Mouse (Mus musculus) kidney, postnatal 14 days (tissue): Measurements from ENCODE around the gene Tmc6.
A peak's percentile ranks its signal among the peaks of the same experiment; 100 is the strongest.

Experiments
- DNase-seq: peaks from one replicate; pipeline ENCODE4 v3.0.0; 2022; ENCODE audit warnings: mixed read lengths

Gene Tmc6

GRCm38 (mm10) chr11:117780582-117781111, 1.4 kb downstream of the Tmc6 start:
- peak; percentile 95 for DNase-seq

- no peak for DNase-seq
Measured at GRCm38 (mm10) chr11:117780199-117780515, 1.8 kb downstream of the Tmc6 start.

- DNase-seq: peak; percentile 89
Measured at GRCm38 (mm10) chr11:117779434-117780198, 2.4 kb downstream of the Tmc6 start.

DNA sequence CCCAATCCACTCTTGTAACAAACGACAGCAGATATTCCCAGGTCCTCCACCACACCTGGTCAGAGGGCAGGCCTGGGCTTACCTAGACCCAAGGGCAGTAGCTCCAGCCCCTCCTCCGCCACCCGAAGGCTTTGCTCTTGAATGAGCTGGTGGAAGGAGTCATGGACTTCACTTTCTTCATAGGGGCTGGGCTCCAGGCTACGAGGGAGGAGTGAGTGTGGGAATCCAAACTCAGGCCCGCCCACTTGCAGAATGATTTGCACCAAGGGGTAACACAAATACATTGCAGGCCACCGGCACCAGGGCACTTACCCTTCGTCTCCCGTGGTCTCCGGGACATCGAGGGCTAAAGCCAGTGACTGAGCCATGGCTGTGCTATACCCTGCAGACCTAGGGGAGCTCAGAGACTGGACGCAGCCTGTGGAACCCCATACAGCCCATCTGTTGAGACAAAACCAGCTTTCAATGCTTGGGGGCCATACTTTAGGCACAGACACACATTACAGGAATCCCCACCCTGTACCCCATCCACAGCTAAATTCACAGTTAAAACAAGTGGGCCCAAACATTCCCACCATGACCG, 3.1 kb downstream of the Tmc6 start:
- peak; percentile 61 for DNase-seq

GRCm38 (mm10) chr11:117778031-117778430, 4.0 kb downstream of the Tmc6 start:
- DNase-seq: peak; percentile 60

GRCm38 (mm10) chr11:117777111-117777510, 4.9 kb downstream of the Tmc6 start:
- no peak for DNase-seq

DNA sequence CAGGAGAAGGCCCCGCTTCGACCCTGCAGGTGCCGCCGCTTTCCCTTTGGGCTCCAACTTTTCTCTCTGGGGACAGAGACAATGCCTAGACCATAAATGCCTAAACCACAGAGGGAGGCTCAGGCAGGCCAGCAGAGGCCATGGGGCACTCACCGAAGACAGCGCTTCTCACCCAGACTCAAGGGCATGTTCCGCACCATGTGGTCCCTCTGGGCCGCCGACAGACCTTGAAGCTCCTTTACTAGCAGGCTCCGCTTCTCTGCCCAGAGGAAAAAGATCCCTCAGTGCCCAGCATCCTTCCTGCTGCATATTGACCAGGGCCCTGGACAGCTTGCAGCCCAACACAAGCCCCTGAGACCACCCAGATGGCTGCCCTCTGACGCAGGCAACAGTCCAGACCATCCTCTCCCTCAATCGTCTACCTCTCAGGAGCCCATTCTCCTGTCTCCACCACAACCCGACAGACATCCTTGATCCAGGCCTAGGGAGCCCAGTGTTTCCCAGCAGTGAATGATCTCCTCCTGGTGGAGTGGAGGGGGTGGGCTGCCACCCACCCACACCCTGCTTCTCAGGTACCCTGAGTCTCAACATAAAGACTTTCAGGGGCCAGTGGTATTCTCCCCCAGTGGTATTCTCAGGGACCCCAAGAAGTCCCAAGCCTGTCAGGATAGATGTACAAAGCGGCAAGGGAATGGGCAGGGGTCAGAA, 5.8 kb downstream of the Tmc6 start:
- no peak for DNase-seq

DNA sequence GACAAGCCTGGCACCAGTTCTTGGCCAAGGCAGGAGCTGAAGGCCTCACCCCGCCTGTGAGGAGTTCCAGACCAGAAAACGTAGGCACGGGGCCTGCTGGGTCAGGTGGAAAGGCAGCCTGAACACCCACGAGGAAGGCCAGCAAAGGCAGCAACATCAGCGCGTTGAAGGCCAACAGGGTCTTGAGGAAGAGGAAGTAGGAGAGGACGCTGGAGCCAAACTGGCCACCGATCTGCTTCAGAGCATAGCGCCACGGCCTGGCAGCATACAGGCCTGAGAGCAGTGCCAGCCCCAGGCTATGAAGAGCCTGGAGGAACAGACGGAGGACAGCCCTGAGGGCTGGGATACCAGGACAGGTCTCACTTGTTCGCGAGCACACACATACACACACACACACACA, 6.5 kb downstream of the Tmc6 start:
- no peak for DNase-seq

DNA sequence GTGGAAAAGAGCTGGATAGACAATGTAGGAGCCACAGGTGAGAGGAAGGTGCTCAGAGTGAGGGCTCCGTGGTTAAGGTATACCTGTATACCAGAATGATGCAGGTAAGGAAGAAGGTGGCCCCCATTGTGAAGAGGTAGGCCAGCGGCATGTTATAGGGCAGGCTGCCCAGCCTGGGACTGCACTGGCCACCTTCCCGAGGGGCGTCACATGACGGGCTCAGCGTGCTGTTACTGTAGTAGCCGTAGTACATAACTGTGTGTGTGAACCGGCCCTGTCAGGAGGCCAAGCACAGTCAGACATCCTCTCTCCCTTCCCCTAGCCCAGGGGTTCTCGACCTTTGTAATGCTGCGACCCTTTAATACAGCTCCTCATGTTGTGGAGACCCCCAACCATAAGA, 7.1 kb downstream of the Tmc6 start:
- no peak for DNase-seq

DNA sequence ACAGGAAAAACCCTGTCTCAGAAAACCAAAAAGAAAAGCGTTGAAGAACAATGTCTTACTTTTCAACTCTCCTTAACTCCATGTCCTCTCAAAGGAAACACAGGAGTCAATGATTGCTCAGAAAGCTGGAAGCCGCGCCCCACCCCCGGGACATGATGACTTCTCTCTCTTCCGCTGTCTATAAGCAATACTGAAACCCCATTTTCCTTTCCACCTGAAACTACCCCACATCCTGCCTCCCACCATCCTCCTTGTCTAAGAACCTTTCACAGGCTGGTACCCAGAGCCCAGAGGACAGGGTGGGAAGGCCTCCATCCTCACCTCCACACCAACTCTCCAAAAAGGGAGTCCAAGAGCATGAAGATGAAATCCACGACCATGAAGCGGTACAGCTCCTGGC, 9.6 kb downstream of the Tmc6 start:
- DNase-seq: no peak

GRCm38 (mm10) chr11:117770407-117770806, 11.6 kb downstream of the Tmc6 start:
- DNase-seq: no peak

GRCm38 (mm10) chr11:117769683-117770047, 12.3 kb downstream of the Tmc6 start:
- no peak for DNase-seq

- DNase-seq: peak; percentile 48
Measured at GRCm38 (mm10) chr11:117768725-117769682, 13.0 kb downstream of the Tmc6 start.

GRCm38 (mm10) chr11:117766275-117766674, 15.7 kb downstream of the Tmc6 start:
- DNase-seq: no peak

GRCm38 (mm10) chr11:117765361-117765760, 16.6 kb downstream of the Tmc6 start:
- no peak for DNase-seq

DNA sequence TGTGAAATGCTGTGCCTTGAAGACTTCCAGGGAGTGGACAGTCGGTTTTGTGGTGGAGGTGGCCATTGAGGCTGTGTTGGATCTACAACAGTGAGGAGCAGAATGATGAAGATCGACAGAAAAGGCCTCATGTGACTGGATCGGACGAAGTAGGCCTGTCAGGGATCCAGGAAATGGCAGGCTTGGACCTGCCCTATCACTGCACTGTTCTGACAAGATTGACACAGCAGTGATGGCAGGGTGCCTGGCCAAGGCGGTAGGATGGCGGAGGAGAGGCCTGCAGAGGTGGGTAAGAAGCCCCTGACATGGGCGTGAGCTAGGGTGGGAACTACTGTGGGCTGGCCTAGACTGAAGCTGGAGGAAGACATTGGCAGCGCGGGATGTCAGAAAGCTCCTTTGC, 17.7 kb downstream of the Tmc6 start:
- no peak for DNase-seq

GRCm38 (mm10) chr11:117762246-117762645, 19.8 kb downstream of the Tmc6 start:
- DNase-seq: no peak

DNA sequence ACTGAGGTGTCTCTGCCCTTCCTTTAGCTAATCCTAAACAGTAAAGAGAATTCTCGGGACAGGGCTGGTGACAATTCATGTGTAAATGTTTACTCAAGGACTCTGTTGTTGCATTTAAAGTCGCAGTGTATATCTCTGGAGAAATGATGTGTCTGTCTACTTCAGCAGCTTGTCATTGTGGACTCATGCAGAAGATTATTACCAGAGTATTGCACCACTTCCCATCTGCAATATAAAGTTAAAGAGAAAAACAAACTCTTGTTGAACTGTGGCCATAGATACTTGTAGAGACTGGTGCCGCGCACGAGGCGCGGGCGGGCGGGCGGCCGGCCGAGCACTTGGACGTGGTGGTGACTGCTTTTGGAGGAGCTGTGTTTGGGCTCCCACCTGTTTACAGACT, 20.2 kb downstream of the Tmc6 start:
- no peak for DNase-seq

- DNase-seq: peak; percentile 59
Measured at GRCm38 (mm10) chr11:117760374-117761119, 21.5 kb downstream of the Tmc6 start.

- DNase-seq: no peak
Measured at GRCm38 (mm10) chr11:117759267-117759666, 22.7 kb downstream of the Tmc6 start.

DNA sequence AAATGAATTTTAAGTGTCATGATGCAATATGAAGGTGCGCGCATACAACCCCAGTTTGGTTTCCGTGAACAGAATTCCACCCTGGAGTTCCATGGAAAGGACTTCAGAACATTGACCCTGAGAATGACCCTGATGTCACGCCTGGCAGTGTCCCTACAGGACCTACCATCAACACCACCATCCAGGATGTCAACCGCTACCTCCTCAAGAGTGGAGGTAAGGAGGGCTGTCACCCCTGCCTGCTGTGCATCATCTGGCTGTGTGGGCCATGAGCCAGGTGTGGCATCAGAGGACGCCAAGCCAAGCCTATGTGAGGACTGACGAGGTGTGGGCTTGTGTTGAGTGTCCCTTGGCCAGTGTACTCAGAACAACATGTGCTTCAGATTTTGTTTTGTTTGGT, 26.1 kb downstream of the Tmc6 start:
- DNase-seq: no peak

- DNase-seq: peak; percentile 42
Measured at GRCm38 (mm10) chr11:117751544-117751943, 30.5 kb downstream of the Tmc6 start.
